Mouse (Mus musculus) mouse embryonic stem cell (cell line): ENCODE data around the gene Pla2g5.
"Not testable (repeated sequence)": the region's sequence is repeated elsewhere in the genome, so short reads cannot be mapped to it uniquely, and the experiment has no call there.

ENCODE experiments used
- in situ Hi-C, 2 experiments: fragments of 300-500 bp; cut with MboI; formaldehyde crosslinking; loops; 1 replicate in 1 of 2; 3 replicates in 1 of 2; pipeline ENCODE4 v1.14.3; 2019 to 2020; ENCODE audit warnings: low sequenced_read_pairs in 2 of 2, low pct_unique_long_range_greater_than_20kb in 1 of 2, mixed read lengths in 1 of 2; ENCODE audit not compliant: unreplicated experiment in 1 of 2

The Pla2g5 gene

DNA sequence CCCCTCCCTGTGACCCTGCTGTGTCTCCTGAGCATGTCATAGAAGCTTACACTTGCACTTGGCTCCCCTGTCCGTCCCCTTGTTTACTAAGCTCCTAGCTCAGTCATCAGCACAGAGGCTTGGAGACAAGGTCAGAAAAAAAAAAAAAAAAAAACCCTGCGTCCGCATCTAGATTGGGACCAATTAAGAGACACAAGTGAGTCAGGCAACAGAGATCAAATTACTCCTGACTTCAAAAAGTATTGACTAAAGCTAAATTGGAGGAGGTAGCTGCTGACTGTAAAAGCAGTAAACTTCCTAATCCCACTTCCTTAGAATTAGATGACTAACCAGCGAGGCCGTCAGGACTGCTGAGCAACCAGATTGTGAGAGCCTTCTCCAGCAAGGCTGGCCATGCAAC is 1.8 kb upstream of the Pla2g5 start:
- in situ Hi-C loops, result no loop called here

DNA sequence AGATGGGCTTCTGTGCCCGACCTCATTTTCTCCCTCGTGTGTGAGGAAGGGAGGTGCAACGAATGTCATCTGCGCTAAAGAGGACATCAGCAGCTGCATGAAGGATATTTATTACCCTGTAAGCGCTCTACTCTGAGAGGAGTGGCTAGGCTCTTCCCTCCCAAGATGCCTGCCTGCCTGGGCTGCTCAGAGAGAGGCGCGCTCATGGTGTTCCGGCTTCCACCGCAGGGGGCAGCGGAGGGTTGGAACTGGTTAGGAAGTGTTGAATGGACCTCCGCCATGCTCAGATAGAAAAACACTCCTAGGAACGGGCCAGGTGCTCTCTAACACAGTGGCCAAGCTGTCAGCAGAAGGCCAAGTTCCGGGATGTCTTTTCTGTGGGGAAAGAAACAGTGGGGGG is 3.6 kb downstream of the Pla2g5 start:
- in situ Hi-C loops, result loop anchor here (5.0 to 10.0 kb wide), 2 partner anchors 112 to 415 kb away; no protein-coding TSS in a partner anchor

- in situ Hi-C loops, result loop anchor here (5.0 to 10.0 kb wide), 2 partner anchors 112 to 414 kb away; no protein-coding TSS in a partner anchor
These were observed 4.0 kb downstream of the Pla2g5 start for GRCm38 (mm10) chr4:138859245-138859644.

GRCm38 (mm10) chr4:138858446-138858845 is 4.8 kb downstream of the Pla2g5 start:
- in situ Hi-C loops, result loop anchor here (5.0 to 10.0 kb wide), 2 partner anchors 111 to 414 kb away; no protein-coding TSS in a partner anchor

- in situ Hi-C loops, result loop anchor here (5.0 to 10.0 kb wide), 2 partner anchors 110 to 413 kb away; no protein-coding TSS in a partner anchor
These were observed 5.7 kb downstream of the Pla2g5 start for GRCm38 (mm10) chr4:138857576-138857975.

DNA sequence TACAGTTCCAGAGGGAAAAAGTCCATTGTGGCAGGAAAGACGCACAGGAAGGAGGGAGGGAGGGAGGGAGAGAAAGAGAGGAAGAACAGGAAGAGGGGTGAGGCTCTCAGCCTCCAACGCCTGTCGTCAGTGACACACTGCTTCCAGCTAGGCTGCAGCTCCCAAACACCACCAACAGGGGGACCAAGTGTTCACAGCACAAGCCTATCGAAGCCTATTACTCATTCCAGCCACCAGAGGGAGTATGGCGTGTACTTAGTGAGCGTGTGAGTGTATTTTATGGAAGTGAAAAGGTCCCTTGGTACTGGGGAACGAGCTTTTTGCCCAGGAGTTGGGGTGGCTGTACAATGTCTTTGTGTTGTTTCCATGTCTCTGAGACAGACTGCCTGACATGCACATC is 6.8 kb downstream of the Pla2g5 start:
- in situ Hi-C loops, result loop anchor here (5.0 to 10.0 kb wide), 2 partner anchors 109 to 412 kb away; no protein-coding TSS in a partner anchor

GRCm38 (mm10) chr4:138855092-138855632 is 8.1 kb downstream of the Pla2g5 start:
- in situ Hi-C loops, result loop anchor here (5.0 to 10.0 kb wide), 2 partner anchors 108 to 410 kb away; no protein-coding TSS in a partner anchor

GRCm38 (mm10) chr4:138852961-138853360 is 10.3 kb downstream of the Pla2g5 start:
- in situ Hi-C loops, result loop anchor here in 1 of 2 experiments (10.0 kb wide), 1 partner anchor 408 kb away; no protein-coding TSS in a partner anchor

DNA sequence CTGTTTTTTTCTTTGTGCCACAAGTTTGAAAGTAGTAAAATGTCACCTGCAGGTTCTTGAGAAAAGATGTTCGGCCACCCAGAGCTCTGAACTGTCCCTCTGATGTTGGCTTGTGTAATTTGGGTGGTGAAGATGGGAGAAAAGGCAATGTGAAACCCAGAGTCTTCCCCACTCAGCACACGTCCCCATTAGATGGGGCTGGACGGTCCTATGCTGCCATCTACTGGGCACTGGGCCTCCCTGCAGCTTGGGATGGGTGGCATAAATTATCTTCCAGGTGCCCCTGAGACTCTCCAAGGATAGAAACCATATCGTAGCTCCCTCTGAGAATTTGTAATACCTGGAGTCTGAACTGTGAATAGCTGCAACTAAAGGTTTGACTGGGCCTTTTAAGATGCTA is 11.8 kb downstream of the Pla2g5 start:
- in situ Hi-C loops, result loop anchor here in 1 of 2 experiments (10.0 kb wide), 1 partner anchor 407 kb away; no protein-coding TSS in a partner anchor

- in situ Hi-C loops, result no loop called here
These were observed 21.9 kb downstream of the Pla2g5 start for GRCm38 (mm10) chr4:138841386-138841785.

GRCm38 (mm10) chr4:138840726-138841125 is 22.6 kb downstream of the Pla2g5 start:
- in situ Hi-C loops, result no loop called here

DNA sequence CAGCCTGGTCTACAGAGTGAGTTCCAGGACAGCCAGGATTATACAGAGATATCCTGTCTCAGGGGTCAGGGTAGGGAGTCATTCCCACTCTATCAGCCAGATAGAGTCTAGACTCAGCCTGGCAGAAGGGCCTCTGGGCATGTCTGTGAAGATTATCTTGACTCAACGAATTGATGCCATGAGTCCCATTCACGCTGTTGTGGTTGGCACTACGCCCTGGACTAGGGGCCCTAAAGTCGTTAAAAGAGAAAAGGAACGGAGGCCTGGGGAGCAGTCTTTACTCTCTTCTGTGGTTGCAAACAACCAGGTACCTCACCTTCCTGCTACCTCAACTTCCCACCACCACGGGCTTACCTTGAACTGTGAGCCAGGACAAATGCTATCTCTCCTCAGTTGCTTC is 23.5 kb downstream of the Pla2g5 start:
- in situ Hi-C loops, result no loop called here

DNA sequence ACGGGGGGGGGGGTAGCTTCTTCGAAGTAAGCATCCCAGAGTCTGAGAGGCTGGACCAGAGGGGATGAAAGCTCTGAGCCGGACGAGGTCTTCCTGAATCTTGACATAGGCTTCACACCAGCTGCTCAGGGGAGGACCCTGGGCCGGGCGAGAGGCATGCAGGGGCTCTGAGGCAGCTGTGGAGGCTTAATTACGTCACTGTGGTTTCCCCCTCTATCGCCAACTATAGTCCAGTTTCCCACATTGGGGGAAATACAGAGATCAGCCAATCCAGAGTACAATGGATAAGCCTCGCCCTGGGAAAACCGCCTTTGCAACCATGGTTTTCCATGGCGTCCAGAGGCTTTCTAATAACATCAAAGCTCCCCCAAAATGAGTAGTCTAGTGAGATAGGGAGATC is 36.1 kb downstream of the Pla2g5 start:
- in situ Hi-C loops, result no loop called here

DNA sequence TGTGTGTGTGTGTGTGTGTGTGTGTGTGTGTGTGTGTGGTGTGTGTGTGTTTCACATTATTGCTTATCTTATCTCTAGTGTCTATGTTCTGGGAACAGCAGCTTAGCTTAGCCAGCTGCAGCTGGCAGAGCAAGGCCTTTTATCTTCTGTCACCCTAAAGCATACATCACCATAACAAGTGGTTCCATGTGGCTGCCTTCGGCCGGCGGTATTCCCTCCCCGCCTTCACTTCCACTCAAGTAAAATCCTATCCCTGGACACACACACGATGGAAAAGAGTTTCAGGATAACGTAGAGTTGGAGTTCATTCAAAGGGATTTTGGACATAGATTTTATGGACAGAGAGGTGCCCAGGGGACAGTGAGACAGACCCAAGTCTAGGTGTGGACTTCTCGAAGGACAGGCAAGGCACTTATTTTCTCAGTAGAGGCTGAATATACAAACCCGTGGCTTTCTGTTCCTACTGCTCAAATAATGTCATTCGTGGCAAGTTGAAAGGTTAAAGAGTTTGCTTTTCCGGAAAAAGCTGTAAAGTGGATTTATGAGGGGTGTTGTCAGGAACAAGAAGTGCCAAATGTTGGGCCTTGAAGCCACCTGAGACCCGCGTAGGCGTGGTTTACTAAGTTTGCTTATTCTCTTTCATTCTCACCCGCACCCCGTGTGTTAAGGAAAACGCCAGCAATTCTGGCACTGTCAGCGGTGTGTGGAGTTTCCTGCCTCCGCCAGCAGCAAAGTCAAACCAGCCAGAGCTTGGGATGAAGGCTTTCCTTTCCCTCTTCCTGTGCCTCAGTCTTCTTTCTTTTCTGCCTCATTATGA is 37.3 kb downstream of the Pla2g5 start:
- in situ Hi-C loops, result no loop called here

DNA sequence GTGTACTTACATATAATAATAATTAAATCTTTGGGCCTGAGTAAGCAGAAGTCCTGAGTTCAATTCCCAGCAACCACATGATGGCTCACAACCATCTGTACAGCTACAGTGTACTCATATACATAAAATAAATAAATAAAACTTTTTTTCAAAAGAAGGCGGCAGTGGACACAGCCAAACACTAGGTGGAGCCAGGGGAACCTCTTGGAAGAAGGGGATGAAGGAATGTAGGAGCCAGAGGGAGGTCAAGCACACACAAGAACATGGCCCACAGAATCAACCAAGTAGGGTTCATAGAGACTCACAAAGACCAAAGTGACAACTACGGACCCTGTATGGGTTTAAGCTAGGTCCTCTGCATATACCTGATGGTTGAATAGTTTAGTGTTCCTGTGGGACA is 38.6 kb downstream of the Pla2g5 start:
- in situ Hi-C loops, result no loop called here

DNA sequence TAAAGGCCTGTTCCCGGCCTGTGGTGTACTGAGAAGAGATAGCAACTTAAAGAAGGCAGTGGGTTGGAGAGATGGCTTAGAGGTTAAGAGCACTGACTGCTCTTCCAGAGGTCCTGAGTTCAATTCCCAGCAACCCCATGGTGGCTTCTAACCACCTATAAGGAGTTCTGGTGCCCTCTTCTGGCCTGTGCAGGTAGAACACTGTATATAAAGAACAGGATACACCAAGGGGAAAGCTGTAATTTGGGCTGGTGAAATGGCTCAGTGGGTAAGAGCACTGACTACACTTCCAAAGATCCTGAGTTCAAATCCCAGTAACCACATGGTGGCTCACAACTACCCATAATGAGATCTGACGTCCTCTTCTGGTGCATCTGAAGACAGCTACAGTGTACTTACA is 39.1 kb downstream of the Pla2g5 start:
- in situ Hi-C loops, result not testable (repeated sequence)

- in situ Hi-C loops, result no loop called here
These were observed 42.2 kb downstream of the Pla2g5 start for GRCm38 (mm10) chr4:138821036-138821435.

GRCm38 (mm10) chr4:138819101-138819500 is 44.2 kb downstream of the Pla2g5 start:
- in situ Hi-C loops, result no loop called here

DNA sequence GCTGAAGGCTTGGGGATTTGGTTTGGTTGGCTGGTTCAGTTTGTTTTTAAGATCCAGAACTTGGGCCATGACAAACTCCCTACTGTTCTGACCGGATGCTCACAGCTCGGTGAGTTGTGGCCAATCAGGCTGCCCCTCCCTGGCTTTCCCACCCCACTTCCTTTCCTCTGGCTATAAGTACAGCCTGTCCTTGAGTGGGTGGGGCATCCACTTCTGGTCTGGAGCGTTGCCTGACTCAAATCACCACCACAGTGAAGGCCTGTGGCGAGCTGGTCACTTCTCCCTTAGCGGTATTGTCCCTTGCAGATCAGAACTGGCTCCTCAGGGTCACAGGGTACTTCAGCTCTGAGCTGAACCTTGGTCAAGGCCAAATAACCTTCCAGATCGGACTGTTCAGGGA is 45.5 kb downstream of the Pla2g5 start:
- in situ Hi-C loops, result no loop called here
